8 mouse cellular contexts compared by ENCODE assay signal in the genomic region with DNA sequence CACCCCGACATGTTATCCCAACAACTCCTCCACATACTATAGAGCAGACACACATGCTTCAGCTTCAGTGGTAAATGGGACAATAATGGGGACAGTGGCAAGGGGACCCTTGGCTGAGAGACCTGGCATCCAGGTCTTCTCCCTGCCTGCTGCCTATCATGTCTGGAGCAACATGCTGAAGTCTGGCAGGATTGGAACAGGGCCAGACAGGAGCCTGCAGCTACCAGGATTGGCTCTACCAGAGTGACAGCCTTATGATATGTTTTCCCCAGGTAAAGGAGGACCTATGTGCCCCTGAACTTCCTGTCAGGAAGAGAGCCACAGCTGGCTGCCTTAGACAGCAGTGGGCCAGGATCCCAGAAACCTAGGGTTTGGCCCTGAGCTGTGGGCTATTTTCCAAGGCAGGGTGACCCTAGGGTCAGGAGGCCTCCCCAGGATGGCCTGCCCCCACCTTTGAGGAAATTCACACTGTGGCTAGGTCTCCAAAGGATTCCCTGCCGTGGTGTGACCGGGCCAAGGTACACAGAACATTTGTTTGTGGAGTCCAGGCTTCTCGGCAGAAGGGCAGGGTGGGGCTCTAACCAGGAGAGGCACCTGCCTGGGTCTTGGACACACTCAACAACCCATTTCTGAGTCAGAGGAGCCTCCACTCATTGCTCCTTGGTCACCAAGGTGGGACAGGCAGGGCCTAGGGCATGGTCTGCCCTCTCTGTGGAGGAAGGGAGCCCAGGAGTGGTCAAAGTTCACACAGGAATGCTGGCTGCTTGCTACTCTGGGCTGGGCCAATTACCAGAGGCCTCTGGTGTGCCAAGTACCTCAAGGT.
DNase-seq lines count a peak whose midpoint lies in the region; ATAC-seq lines count a peak whose summit lies in the region.

No protein-coding gene starts in this region.

- 87% methylated on average over 4 of the region's 4 CpGs for WGBS in hindbrain, embryonic 13.5 days
- 63% methylated on average over 4 of the region's 4 CpGs for WGBS in limb, embryonic 13.5 days
- 81% methylated on average over 4 of the region's 4 CpGs for WGBS in neural tube, embryonic 15.5 days

- H3K4me2 ChIP-seq in hindbrain, embryonic 13.5 days = no peak overlapping the region
- H3K4me2 ChIP-seq in limb, embryonic 13.5 days (replicated peaks) = no peak overlapping the region
- H3K4me2 ChIP-seq in neural tube, embryonic 15.5 days = no peak overlapping the region

- no peaks in the 10 kb centered on the region for H3K36me3 ChIP-seq in hindbrain, embryonic 13.5 days
- no peaks in the 10 kb centered on the region for H3K36me3 ChIP-seq in limb, embryonic 13.5 days
- no peaks in the 10 kb centered on the region for H3K36me3 ChIP-seq in neural tube, embryonic 15.5 days

- peak overlapping the region; percentile 85 for H3K27ac ChIP-seq in hindbrain, embryonic 13.5 days
- peak overlapping the region; percentile 81 for H3K27ac ChIP-seq in limb, embryonic 13.5 days
- peak overlapping the region; percentile 76 for H3K27ac ChIP-seq in neural tube, embryonic 15.5 days (replicated peaks)

- no peaks in the 10 kb centered on the region for H3K9me3 ChIP-seq in hindbrain, embryonic 13.5 days
- no peaks in the 10 kb centered on the region for H3K9me3 ChIP-seq in limb, embryonic 13.5 days
- H3K9me3 ChIP-seq in neural tube, embryonic 15.5 days (replicated peaks) = no peaks in the 10 kb centered on the region

- ATAC-seq in hindbrain, embryonic 13.5 days (ENCODE audit: low FRiP score) = no peak
- ATAC-seq in limb, embryonic 13.5 days (ENCODE audit: low FRiP score, low read depth) = no peak
- ATAC-seq in neural tube, embryonic 15.5 days (ENCODE audit: low FRiP score) = no peak
- no peak for ATAC-seq in megakaryocyte-erythroid progenitor cell, adult 5-6 weeks (replicated peaks; ENCODE audit: low FRiP score, low TSS enrichment, poor library complexity, severe bottlenecking)

- H3K4me1 ChIP-seq in hindbrain, embryonic 13.5 days (replicated peaks) = peaks cover 47% of the 10 kb centered on the region
- H3K4me1 ChIP-seq in limb, embryonic 13.5 days = peaks cover 58% of the 10 kb centered on the region
- H3K4me1 ChIP-seq in neural tube, embryonic 15.5 days = peaks cover 45% of the 10 kb centered on the region

- no peaks in the 10 kb centered on the region for H3K27me3 ChIP-seq in hindbrain, embryonic 13.5 days
- no peaks in the 10 kb centered on the region for H3K27me3 ChIP-seq in limb, embryonic 13.5 days
- no peaks in the 10 kb centered on the region for H3K27me3 ChIP-seq in neural tube, embryonic 15.5 days (replicated peaks)

- peak; percentile 23 for DNase-seq in urinary bladder, postnatal 14 days (ENCODE audit: low spot score)
- no peak for DNase-seq in urinary bladder, adult 2 months (ENCODE audit: low spot score)
- no peak for DNase-seq in T-cell, adult 2 months (ENCODE audit: low spot score)
- no peak for DNase-seq in natural killer cell, adult 2 months (ENCODE audit: low spot score in 2 of 2)

- H3K4me3 ChIP-seq in hindbrain, embryonic 13.5 days = no peak overlapping the region
- no peak overlapping the region for H3K4me3 ChIP-seq in limb, embryonic 13.5 days
- no peak overlapping the region for H3K4me3 ChIP-seq in neural tube, embryonic 15.5 days (replicated peaks)

- H3K9ac ChIP-seq in hindbrain, embryonic 13.5 days = peak overlapping the region; percentile 19; the same call in 1 of the 2 replicates
- H3K9ac ChIP-seq in limb, embryonic 13.5 days = no peak overlapping the region
- H3K9ac ChIP-seq in neural tube, embryonic 15.5 days (replicated peaks) = no peak overlapping the region
